Mouse (Mus musculus): Measurements from ENCODE around the gene Gm47996. TPM values are rescaled to one million over a fixed set of nuclear protein-coding genes. Genes with fewer than 3 reads are reported as not detected.

Gene Gm47996
- polyA plus RNA-seq, 1 experiment from 2014 or later = 0.30 TPM

GRCm38 (mm10) chr1:151251194-151252010 lies 41.5 kb downstream of the Gm47996 start:
- H3K4me1 ChIP-seq = peaks cover 14% of the 10 kb centered on the region
- no peaks in the 10 kb centered on the region for H3K9me3 ChIP-seq
- H3K4me2 ChIP-seq = peak overlapping the region; percentile 45
- no peaks in the 10 kb centered on the region for H3K36me3 ChIP-seq
- no peaks in the 10 kb centered on the region for H3K27me3 ChIP-seq
- H3K4me3 ChIP-seq = peak overlapping the region; percentile 7; the same call in 1 of the 2 replicates
- 66% methylated on average over 14 of the region's 14 CpGs for WGBS
- peak overlapping the region; percentile 62 for H3K27ac ChIP-seq
- 0 out of 2 replicates have a peak overlapping the region, but pooled peaks have one; percentile 27 for H3K9ac ChIP-seq
- ATAC-seq (ENCODE audit: insufficient number of reproducible peaks, insufficient read depth, low FRiP score, low TSS enrichment, low read depth) = peak; percentile 43; the same call in 1 of the 2 replicates

GRCm38 (mm10) chr1:151255422-151255821 lies 45.5 kb downstream of the Gm47996 start:
- 51% methylated on average over 5 of the region's 5 CpGs for WGBS
- Histone ChIP-seq H3K27me3 (no peaks in the 10 kb centered on the region), H3K36me3 (no peaks in the 10 kb centered on the region), H3K4me3 (no peak overlapping the region), H3K27ac (no peak overlapping the region), H3K9ac (no peak overlapping the region), H3K4me2 (no peak overlapping the region), H3K4me1 (peaks cover 27% of the 10 kb centered on the region), H3K9me3 (no peaks in the 10 kb centered on the region)
- ATAC-seq (ENCODE audit: insufficient number of reproducible peaks, insufficient read depth, low FRiP score, low TSS enrichment, low read depth) = no peak

DNA sequence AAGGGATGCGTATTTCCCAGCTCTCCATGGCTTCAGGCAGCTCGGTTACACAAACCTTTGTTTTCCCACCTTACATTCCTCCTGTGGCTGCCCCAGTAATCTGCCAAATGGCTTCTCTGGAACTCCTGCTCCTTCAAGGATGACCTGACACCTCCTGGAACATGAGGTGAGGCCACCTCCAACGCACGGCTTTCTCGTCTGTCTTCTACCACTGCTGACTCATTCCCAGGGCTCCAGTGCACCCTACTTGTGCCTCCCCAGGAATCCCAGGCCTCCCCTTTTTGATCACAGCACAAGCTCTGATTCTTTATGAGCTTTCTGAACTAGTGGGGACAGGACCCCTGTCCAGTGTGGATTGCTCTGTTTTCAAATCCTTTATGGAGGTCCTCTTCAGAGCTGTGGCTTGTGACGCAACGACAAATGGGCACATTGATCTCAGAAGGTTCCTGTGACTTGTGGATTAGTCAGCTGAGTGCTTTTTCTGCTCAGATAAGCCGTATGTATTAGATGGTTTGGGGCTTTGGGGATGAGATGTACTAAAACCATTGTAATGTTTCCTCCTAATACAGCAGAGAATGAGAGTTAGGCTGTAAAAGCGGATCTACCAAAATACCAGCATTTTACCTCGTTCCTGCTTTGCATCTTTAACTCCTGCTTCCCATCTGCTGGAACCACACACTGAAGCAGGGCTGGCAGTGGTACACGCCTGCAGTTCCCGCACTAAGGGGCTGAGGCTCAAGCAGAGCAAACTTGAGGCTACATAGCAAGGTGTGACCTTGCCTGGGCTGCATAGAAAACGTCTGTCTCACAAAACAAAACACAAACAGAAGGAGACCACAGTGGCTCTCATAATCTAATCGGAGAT lies 48.4 kb downstream of the Gm47996 start:
- H3K36me3 ChIP-seq = no peaks in the 10 kb centered on the region
- 63% methylated on average over 14 of the region's 14 CpGs for WGBS
- H3K4me3 ChIP-seq = no peak overlapping the region
- no peaks in the 10 kb centered on the region for H3K27me3 ChIP-seq
- no peak for ATAC-seq (ENCODE audit: insufficient number of reproducible peaks, insufficient read depth, low FRiP score, low TSS enrichment, low read depth)
- no peak overlapping the region for H3K9ac ChIP-seq
- no peak overlapping the region for H3K4me2 ChIP-seq
- H3K27ac ChIP-seq = peak overlapping the region; percentile 36; the same call in 1 of the 2 replicates
- H3K9me3 ChIP-seq = no peaks in the 10 kb centered on the region
- H3K4me1 ChIP-seq = peaks cover 14% of the 10 kb centered on the region

GRCm38 (mm10) chr1:151259061-151259460 lies 49.1 kb downstream of the Gm47996 start:
- Histone ChIP-seq H3K4me2 (no peak overlapping the region), H3K36me3 (no peaks in the 10 kb centered on the region), H3K27ac (no peak overlapping the region), H3K9ac (no peak overlapping the region), H3K4me1 (peaks cover 14% of the 10 kb centered on the region), H3K4me3 (no peak overlapping the region), H3K9me3 (no peaks in the 10 kb centered on the region), H3K27me3 (no peaks in the 10 kb centered on the region)
- WGBS = 58% methylated on average over 8 of the region's 8 CpGs
- no peak for ATAC-seq (ENCODE audit: insufficient number of reproducible peaks, insufficient read depth, low FRiP score, low TSS enrichment, low read depth)

Other genes with a start within 250 kb of the Gm47996 start
- 38.5 and 39.3 TPM in 2 replicates for gene Hmcn1, start 216.7 kb upstream of the Gm47996 start, polyA plus RNA-seq (2015; fragmentation: Nextera tagmentation; extraction: Ambion mirVana)
- 0.36 TPM in 1 of 2 replicates, not detected in the other for gene Gm47985, start 27.6 kb upstream of the Gm47996 start, polyA plus RNA-seq (2015; fragmentation: Nextera tagmentation; extraction: Ambion mirVana)
- not detected in 2 replicates for gene Gm8947, start 17.8 kb upstream of the Gm47996 start, polyA plus RNA-seq (2015; fragmentation: Nextera tagmentation; extraction: Ambion mirVana)
- gene Gm47995, start 11.7 kb upstream of the Gm47996 start, polyA plus RNA-seq (2015; fragmentation: Nextera tagmentation; extraction: Ambion mirVana) = not detected in 2 replicates
- not detected in 2 replicates for gene 3110040M04Rik, start 6.0 kb upstream of the Gm47996 start, polyA plus RNA-seq (2015; fragmentation: Nextera tagmentation; extraction: Ambion mirVana)
- gene Ivns1abp, start 134.3 kb downstream of the Gm47996 start, polyA plus RNA-seq (2015; fragmentation: Nextera tagmentation; extraction: Ambion mirVana) = 411 and 420 TPM in 2 replicates
- gene Swt1, start 218.3 kb downstream of the Gm47996 start, polyA plus RNA-seq (2015; fragmentation: Nextera tagmentation; extraction: Ambion mirVana) = 33.9 and 37.8 TPM in 2 replicates
- 50.7 and 51.2 TPM in 2 replicates for gene Trmt1l, start 218.4 kb downstream of the Gm47996 start, polyA plus RNA-seq (2015; fragmentation: Nextera tagmentation; extraction: Ambion mirVana)

Measured in embryonic facial prominence, embryonic 13.5 days (tissue).